Mouse (Mus musculus) hindbrain, embryonic 12.5 days (tissue): ENCODE results near the gene Psen2. TPM values are rescaled to one million over a fixed set of nuclear protein-coding genes. Genes with fewer than 3 reads are reported as not detected.

Source experiments
- ATAC-seq: fragments of 200-750 bp; cut with Nextera tagmentation; 2 replicates; pipeline ENCODE4 v1.8.0; 2017; ENCODE audit warnings: moderate TSS enrichment; ENCODE audit not compliant: low FRiP score
- H3K27ac ChIP-seq: fragments of 300-500 bp; sonication (generic); 2 replicates; pipeline ENCODE4 v1.5.1; 2016; ENCODE audit warnings: mild to moderate bottlenecking
- H3K27me3 ChIP-seq: fragments of 300-500 bp; sonication (generic); 2 replicates; pipeline ENCODE4 v1.6.1; 2016; ENCODE audit warnings: mild to moderate bottlenecking
- H3K36me3 ChIP-seq: fragments of 300-500 bp; sonication (generic); 2 replicates; pipeline ENCODE4 v1.6.1; 2016; ENCODE audit warnings: mild to moderate bottlenecking
- H3K4me1 ChIP-seq: fragments of 300-500 bp; sonication (generic); 2 replicates; pipeline ENCODE4 v1.6.1; 2016
- H3K4me2 ChIP-seq: fragments of 300-500 bp; sonication (generic); replicated peaks from 2 replicates; pipeline ENCODE4 v1.6.1; 2016; ENCODE audit warnings: mild to moderate bottlenecking
- H3K4me3 ChIP-seq: fragments of 300-500 bp; sonication (generic); 2 replicates; pipeline ENCODE4 v1.5.1; 2016; ENCODE audit warnings: mild to moderate bottlenecking
- H3K9ac ChIP-seq: fragments of 300-500 bp; sonication (generic); 2 replicates; pipeline ENCODE4 v1.6.1; 2016; ENCODE audit warnings: mild to moderate bottlenecking, moderate library complexity
- H3K9me3 ChIP-seq: fragments of 300-500 bp; sonication (generic); replicated peaks from 2 replicates; pipeline ENCODE4 v1.6.1; 2016; ENCODE audit warnings: mild to moderate bottlenecking
- WGBS: fragments of 180-500 bp; shearing (Covaris S2); methylation state at CpG from one replicate; pipeline ENCODE4 v1.1.7; 2016; 5-methylcytosine and 5-hydroxymethylcytosine counted together
- polyA plus RNA-seq: library from polyadenylated mRNA; unstranded; fragments of >200 nt; fragmentation: Nextera tagmentation; extraction: Ambion mirVana; gene quantifications from 2 replicates; pipeline ENCODE4 v1.2.1, GENCODE M21; 2016

The Psen2 gene
- polyA plus RNA-seq, 1 experiment from 2014 or later, result 10.3 TPM

GRCm38 (mm10) chr1:180290358-180290757, 27.1 kb upstream of the Psen2 start:
- Histone ChIP-seq H3K4me1 (peaks cover 11% of the 10 kb centered on the region), H3K27ac (no peak overlapping the region), H3K9me3 (no peaks in the 10 kb centered on the region), H3K4me2 (no peak overlapping the region), H3K27me3 (no peaks in the 10 kb centered on the region), H3K4me3 (no peak overlapping the region), H3K9ac (no peak overlapping the region), H3K36me3 (no peaks in the 10 kb centered on the region)
- no peak for ATAC-seq
- 80% methylated on average over 4 of the region's 4 CpGs for WGBS

GRCm38 (mm10) chr1:180289788-180290187, 26.6 kb upstream of the Psen2 start:
- 76% methylated on average over 5 of the region's 5 CpGs for WGBS

GRCm38 (mm10) chr1:180288872-180289468, 25.7 kb upstream of the Psen2 start:
- H3K27ac ChIP-seq, result no peak overlapping the region

More at GRCm38 (mm10) chr1:180289788-180290187, 26.6 kb upstream of the Psen2 start:
- Histone ChIP-seq H3K27ac (no peak overlapping the region), H3K9ac (no peak overlapping the region), H3K4me1 (peaks cover 11% of the 10 kb centered on the region), H3K27me3 (no peaks in the 10 kb centered on the region), H3K4me2 (no peak overlapping the region), H3K4me3 (no peak overlapping the region), H3K9me3 (no peaks in the 10 kb centered on the region), H3K36me3 (no peaks in the 10 kb centered on the region)
- ATAC-seq, result no peak

GRCm38 (mm10) chr1:180288227-180288626, 25.0 kb upstream of the Psen2 start:
- no peak overlapping the region for H3K4me3 ChIP-seq
- ATAC-seq, result no peak
- no peak overlapping the region for H3K9ac ChIP-seq
- no peaks in the 10 kb centered on the region for H3K27me3 ChIP-seq
- no peaks in the 10 kb centered on the region for H3K9me3 ChIP-seq
- H3K27ac ChIP-seq, result no peak overlapping the region
- H3K36me3 ChIP-seq, result no peaks in the 10 kb centered on the region
- H3K4me1 ChIP-seq, result peaks cover 24% of the 10 kb centered on the region
- no peak overlapping the region for H3K4me2 ChIP-seq
- 73% methylated on average over 7 of the region's 7 CpGs for whole genome bisulfite sequencing

More at GRCm38 (mm10) chr1:180288872-180289468, 25.7 kb upstream of the Psen2 start:
- no peak overlapping the region for H3K4me3 ChIP-seq
- WGBS, result 88% methylated on average over 7 of the region's 7 CpGs
- H3K27me3 ChIP-seq, result no peaks in the 10 kb centered on the region
- no peaks in the 10 kb centered on the region for H3K9me3 ChIP-seq
- no peaks in the 10 kb centered on the region for H3K36me3 ChIP-seq
- H3K4me2 ChIP-seq, result no peak overlapping the region
- H3K9ac ChIP-seq, result no peak overlapping the region
- no peak for ATAC-seq
- peaks cover 19% of the 10 kb centered on the region for H3K4me1 ChIP-seq

GRCm38 (mm10) chr1:180286081-180286831, 23.0 kb upstream of the Psen2 start:
- H3K27ac ChIP-seq, result no peak overlapping the region

GRCm38 (mm10) chr1:180283813-180284768, 20.9 kb upstream of the Psen2 start:
- 19% methylated on average over 16 of the region's 16 CpGs for WGBS
- peak; percentile 64 for ATAC-seq

More at GRCm38 (mm10) chr1:180286081-180286831, 23.0 kb upstream of the Psen2 start:
- 62% methylated on average over 15 of the region's 15 CpGs for WGBS
- Histone ChIP-seq H3K4me2 (no peak overlapping the region), H3K27me3 (no peaks in the 10 kb centered on the region), H3K36me3 (no peaks in the 10 kb centered on the region), H3K9me3 (no peaks in the 10 kb centered on the region), H3K9ac (no peak overlapping the region), H3K4me3 (no peak overlapping the region), H3K4me1 (peaks cover 25% of the 10 kb centered on the region)
- no peak for ATAC-seq

GRCm38 (mm10) chr1:180282581-180282980, 19.3 kb upstream of the Psen2 start:
- H3K4me1 ChIP-seq, result peaks cover 32% of the 10 kb centered on the region
- H3K4me2 ChIP-seq, result no peak overlapping the region
- H3K9me3 ChIP-seq, result no peaks in the 10 kb centered on the region
- ATAC-seq, result no peak
- H3K9ac ChIP-seq, result no peak overlapping the region
- no peaks in the 10 kb centered on the region for H3K36me3 ChIP-seq
- H3K27me3 ChIP-seq, result no peaks in the 10 kb centered on the region
- no peak overlapping the region for H3K27ac ChIP-seq
- WGBS, result 40% methylated on average over 6 of the region's 6 CpGs
- no peak overlapping the region for H3K4me3 ChIP-seq

More at GRCm38 (mm10) chr1:180283813-180284768, 20.9 kb upstream of the Psen2 start:
- H3K9ac ChIP-seq, result no peak overlapping the region
- no peaks in the 10 kb centered on the region for H3K36me3 ChIP-seq
- H3K4me1 ChIP-seq, result peaks cover 32% of the 10 kb centered on the region
- H3K4me3 ChIP-seq, result no peak overlapping the region
- H3K9me3 ChIP-seq, result no peaks in the 10 kb centered on the region
- 0 out of 2 replicates have a peak overlapping the region, but pooled peaks have one; percentile 2 for H3K4me2 ChIP-seq
- peak overlapping the region; percentile 12; the same call in 1 of the 2 replicates for H3K27ac ChIP-seq
- no peaks in the 10 kb centered on the region for H3K27me3 ChIP-seq

GRCm38 (mm10) chr1:180279648-180280047, 16.4 kb upstream of the Psen2 start:
- Histone ChIP-seq H3K27ac (no peak overlapping the region), H3K9ac (no peak overlapping the region), H3K27me3 (no peaks in the 10 kb centered on the region), H3K4me2 (peak overlapping the region; percentile 15; the same call in 1 of the 2 replicates), H3K36me3 (no peaks in the 10 kb centered on the region), H3K9me3 (0 out of 2 replicates have a peak, but pooled peaks cover 3% of the 10 kb centered on the region), H3K4me3 (no peak overlapping the region), H3K4me1 (peaks cover 22% of the 10 kb centered on the region)
- WGBS, result 48% methylated on average over 7 of the region's 7 CpGs
- ATAC-seq, result no peak

GRCm38 (mm10) chr1:180277563-180277962, 14.3 kb upstream of the Psen2 start:
- H3K4me3 ChIP-seq, result no peak overlapping the region
- H3K27me3 ChIP-seq, result no peaks in the 10 kb centered on the region
- 0 out of 2 replicates have a peak, but pooled peaks cover 3% of the 10 kb centered on the region for H3K9me3 ChIP-seq
- H3K4me1 ChIP-seq, result peaks cover 9% of the 10 kb centered on the region
- no peaks in the 10 kb centered on the region for H3K36me3 ChIP-seq
- no peak overlapping the region for H3K4me2 ChIP-seq
- H3K27ac ChIP-seq, result no peak overlapping the region
- ATAC-seq, result no peak
- H3K9ac ChIP-seq, result no peak overlapping the region
- WGBS, result 67% methylated on average over 9 of the region's 9 CpGs

GRCm38 (mm10) chr1:180274725-180275308, 11.6 kb upstream of the Psen2 start:
- Histone ChIP-seq H3K9me3 (0 out of 2 replicates have a peak, but pooled peaks cover 3% of the 10 kb centered on the region), H3K27me3 (no peaks in the 10 kb centered on the region), H3K36me3 (no peaks in the 10 kb centered on the region), H3K4me3 (no peak overlapping the region), H3K4me2 (no peak overlapping the region), H3K9ac (no peak overlapping the region), H3K4me1 (peaks cover 4% of the 10 kb centered on the region), H3K27ac (no peak overlapping the region)
- 86% methylated on average over 10 of the region's 10 CpGs for WGBS
- ATAC-seq, result no peak

GRCm38 (mm10) chr1:180269033-180269432, 5.8 kb upstream of the Psen2 start:
- no peak overlapping the region for H3K4me3 ChIP-seq
- H3K27me3 ChIP-seq, result peaks cover 8% of the 10 kb centered on the region; the same call in 1 of the 2 replicates
- H3K36me3 ChIP-seq, result no peaks in the 10 kb centered on the region
- WGBS, result 90% methylated on average over 2 of the region's 2 CpGs
- no peaks in the 10 kb centered on the region for H3K9me3 ChIP-seq
- H3K4me2 ChIP-seq, result no peak overlapping the region
- H3K27ac ChIP-seq, result no peak overlapping the region
- peaks cover 11% of the 10 kb centered on the region for H3K4me1 ChIP-seq
- no peak for ATAC-seq
- no peak overlapping the region for H3K9ac ChIP-seq
